Mouse (Mus musculus) thymus, adult 2 months (tissue): Measurements from ENCODE around the gene Nfat5. TPM values are rescaled to one million over a fixed set of nuclear protein-coding genes. Genes with fewer than 3 reads are reported as not detected.

Experiments used
- DNase-seq: peaks from one replicate; pipeline ENCODE4 v3.0.0; 2021
- H3K27ac ChIP-seq: fragments of 200-500 bp; 2 replicates; pipeline ENCODE4 v1.5.1; 2012; ENCODE audit warnings: low read length, control low read depth; ENCODE audit not compliant: control insufficient read depth, insufficient read depth
- H3K27me3 ChIP-seq: fragments of 200-500 bp; 2 replicates; pipeline ENCODE4 v1.6.1; 2012; ENCODE audit warnings: mild to moderate bottlenecking, low read length, moderate library complexity, mixed read lengths; ENCODE audit not compliant: control insufficient read depth, insufficient read depth
- H3K36me3 ChIP-seq: fragments of 200-500 bp; 2 replicates; pipeline ENCODE4 v1.6.1; 2012; ENCODE audit warnings: mild to moderate bottlenecking, low read length, moderate library complexity; ENCODE audit not compliant: control insufficient read depth, insufficient read depth
- H3K4me1 ChIP-seq: fragments of 200-500 bp; replicated peaks from 2 replicates; pipeline ENCODE4 v1.6.1; 2012; ENCODE audit warnings: low read length; ENCODE audit not compliant: control insufficient read depth, insufficient read depth
- H3K4me3 ChIP-seq: fragments of 200-500 bp; 2 replicates; pipeline ENCODE4 v1.5.1; 2012; ENCODE audit warnings: mild to moderate bottlenecking, low read length, control low read depth, moderate library complexity; ENCODE audit not compliant: control insufficient read depth, insufficient read depth
- CTCF ChIP-seq: fragments of 200-500 bp; IDR thresholded peaks from 2 replicates; pipeline ENCODE4 v1.5.1; 2012; ENCODE audit warnings: mild to moderate bottlenecking, control low read depth, low read length, moderate library complexity, borderline replicate concordance; ENCODE audit not compliant: control insufficient read depth, poor library complexity, insufficient read depth; ENCODE audit errors: extremely low read depth
- POLR2A ChIP-seq: fragments of 200-500 bp; IDR thresholded peaks from 2 replicates; pipeline ENCODE4 v1.6.1; 2012; ENCODE audit warnings: mild to moderate bottlenecking, low read length, control low read depth, moderate library complexity; ENCODE audit not compliant: control insufficient read depth, poor library complexity, insufficient read depth; ENCODE audit errors: extremely low read depth
- WGBS: fragments of 180-500 bp; shearing (Covaris S2); methylation state at CpG from one replicate; pipeline ENCODE4 v1.1.7; 2018; 5-methylcytosine and 5-hydroxymethylcytosine counted together
- polyA plus RNA-seq: library from polyadenylated mRNA; depleted of rRNA; stranded (reverse); fragments of >200 nt; gene quantifications from 2 replicates; pipeline ENCODE4 v1.2.3, GENCODE M21; 2012

The Nfat5 gene
- polyA plus RNA-seq, 1 experiment = 40.3 TPM

DNA sequence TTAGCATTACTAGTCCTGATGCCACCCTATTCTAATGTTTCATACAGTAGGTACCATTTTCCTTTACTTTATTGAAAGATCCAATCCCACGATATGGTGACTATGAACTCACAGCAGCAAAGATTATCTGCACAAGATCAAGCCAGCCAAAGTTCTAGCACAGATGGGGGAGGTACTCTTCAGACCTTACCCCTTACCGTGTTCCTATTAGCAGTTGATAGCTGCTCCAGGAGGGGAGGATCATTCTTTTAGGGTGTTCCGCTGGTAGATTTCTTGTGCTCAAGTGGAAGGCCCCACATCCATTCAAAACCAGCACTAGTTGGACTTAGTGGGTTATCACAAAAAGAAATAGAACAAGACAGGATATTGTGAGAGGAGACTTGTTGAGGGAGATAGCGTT lies 88.4 kb downstream of the Nfat5 start:
- no peak overlapping the region for H3K4me3 ChIP-seq
- H3K36me3 ChIP-seq = no peaks in the 10 kb centered on the region
- TF ChIP-seq POLR2A (no peak), CTCF (no peak)
- H3K4me1 ChIP-seq = no peaks in the 10 kb centered on the region
- H3K27ac ChIP-seq = no peak overlapping the region
- 98% methylated on average over 4 of the region's 4 CpGs for WGBS
- H3K27me3 ChIP-seq = no peaks in the 10 kb centered on the region
- no peak for DNase-seq

GRCm38 (mm10) chr8:107382898-107383297 lies 89.6 kb downstream of the Nfat5 start:
- no peak for DNase-seq
- no peak for TF ChIP-seq CTCF
- no peak for TF ChIP-seq POLR2A
- Histone ChIP-seq H3K4me3 (no peak overlapping the region), H3K27me3 (no peaks in the 10 kb centered on the region), H3K4me1 (no peaks in the 10 kb centered on the region), H3K27ac (no peak overlapping the region), H3K36me3 (no peaks in the 10 kb centered on the region)
- 82% methylated on average over 4 of the region's 4 CpGs for WGBS

- H3K27me3 ChIP-seq = no peaks in the 10 kb centered on the region
Observed at GRCm38 (mm10) chr8:107384651-107385050, 91.4 kb downstream of the Nfat5 start.

DNA sequence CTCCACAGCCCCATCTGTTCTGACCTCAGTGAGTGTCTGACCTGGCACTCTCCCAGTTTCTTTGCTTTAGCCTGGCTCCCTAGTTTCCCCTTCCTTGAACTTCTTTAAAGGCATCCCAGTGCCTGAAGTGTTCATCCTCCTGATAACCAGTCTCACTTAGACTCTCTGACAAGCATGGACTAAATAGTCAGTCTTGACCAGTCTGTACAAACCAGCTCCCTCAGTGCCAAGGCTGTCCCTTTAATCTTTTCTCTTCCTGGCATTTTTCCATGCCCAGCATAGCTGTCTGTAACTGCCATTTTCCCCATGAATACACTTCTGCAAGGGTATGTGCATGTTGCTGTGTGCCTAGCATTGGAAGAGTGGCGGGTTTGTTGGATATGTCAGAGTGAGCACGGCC lies 91.8 kb downstream of the Nfat5 start:
- WGBS = 97% methylated on average over 2 of the region's 2 CpGs
- no peaks in the 10 kb centered on the region for H3K36me3 ChIP-seq
- H3K27me3 ChIP-seq = no peaks in the 10 kb centered on the region
- no peak for TF ChIP-seq CTCF
- TF ChIP-seq POLR2A = no peak
- no peak for DNase-seq
- H3K27ac ChIP-seq = no peak overlapping the region
- H3K4me3 ChIP-seq = no peak overlapping the region
- no peaks in the 10 kb centered on the region for H3K4me1 ChIP-seq

More at GRCm38 (mm10) chr8:107384651-107385050, 91.4 kb downstream of the Nfat5 start:
- WGBS = 67% methylated on average over 5 of the region's 5 CpGs
- TF ChIP-seq CTCF = no peak
- no peak for TF ChIP-seq POLR2A
- Histone ChIP-seq H3K4me3 (no peak overlapping the region), H3K27ac (no peak overlapping the region), H3K4me1 (no peaks in the 10 kb centered on the region), H3K36me3 (no peaks in the 10 kb centered on the region)
- DNase-seq = no peak

DNA sequence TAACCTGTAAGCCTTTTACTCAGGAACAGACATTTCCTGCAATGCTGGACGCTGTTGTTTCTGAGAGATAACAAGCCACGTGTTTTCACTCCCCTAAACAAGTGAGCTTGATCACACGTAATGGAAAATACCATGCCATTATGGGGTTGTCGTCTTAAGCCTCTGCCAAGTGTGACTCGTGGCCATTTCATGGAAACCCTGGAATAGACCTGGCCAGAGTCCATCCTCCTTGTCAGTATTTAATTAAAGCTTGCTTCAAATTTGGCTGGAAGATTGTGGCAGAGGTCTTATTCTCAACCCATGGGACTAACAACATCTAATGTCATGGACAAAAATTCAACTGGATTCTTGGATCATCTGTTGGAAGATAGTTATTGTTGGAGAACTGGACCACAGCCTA lies 92.9 kb downstream of the Nfat5 start:
- Histone ChIP-seq H3K27ac (no peak overlapping the region), H3K27me3 (no peaks in the 10 kb centered on the region), H3K4me3 (no peak overlapping the region), H3K36me3 (no peaks in the 10 kb centered on the region), H3K4me1 (no peaks in the 10 kb centered on the region)
- 43% methylated on average over 5 of the region's 5 CpGs for WGBS
- TF ChIP-seq CTCF (no peak), POLR2A (no peak)
- no peak for DNase-seq

- WGBS = 31% methylated on average over 3 of the region's 3 CpGs
Observed at GRCm38 (mm10) chr8:107386642-107387041, 93.4 kb downstream of the Nfat5 start.

GRCm38 (mm10) chr8:107387861-107388260 lies 94.6 kb downstream of the Nfat5 start:
- TF ChIP-seq CTCF = no peak
- TF ChIP-seq POLR2A = no peak
- Histone ChIP-seq H3K4me1 (0 out of 2 replicates have a peak, but pooled peaks cover 2% of the 10 kb centered on the region), H3K27ac (no peak overlapping the region), H3K36me3 (no peaks in the 10 kb centered on the region), H3K4me3 (no peak overlapping the region), H3K27me3 (no peaks in the 10 kb centered on the region)
- no peak for DNase-seq
- 84% methylated on average over 5 of the region's 5 CpGs for WGBS

More at GRCm38 (mm10) chr8:107386642-107387041, 93.4 kb downstream of the Nfat5 start:
- no peak for DNase-seq
- H3K36me3 ChIP-seq = no peaks in the 10 kb centered on the region
- no peaks in the 10 kb centered on the region for H3K4me1 ChIP-seq
- H3K27me3 ChIP-seq = no peaks in the 10 kb centered on the region
- no peak overlapping the region for H3K4me3 ChIP-seq
- no peak overlapping the region for H3K27ac ChIP-seq
- TF ChIP-seq POLR2A = no peak
- no peak for TF ChIP-seq CTCF
